Mouse (Mus musculus) neural tube, embryonic 15.5 days (tissue): ENCODE measurements around the gene Hipk4. TPM values are rescaled to one million over a fixed set of nuclear protein-coding genes. Genes with fewer than 3 reads are reported as not detected.
A peak's percentile ranks its signal among the peaks of the same experiment; 100 is the strongest.

Experiments used
- ATAC-seq: fragments of 200-750 bp; cut with Nextera tagmentation; 2 replicates; pipeline ENCODE4 v1.8.0; 2017; ENCODE audit warnings: mild to moderate bottlenecking, moderate TSS enrichment, moderate library complexity; ENCODE audit not compliant: low FRiP score
- H3K27ac ChIP-seq: fragments of 300-500 bp; sonication (generic); replicated peaks from 2 replicates; pipeline ENCODE4 v1.5.1; 2015; ENCODE audit warnings: mild to moderate bottlenecking, inconsistent platforms
- H3K27me3 ChIP-seq: fragments of 300-500 bp; sonication (generic); replicated peaks from 2 replicates; pipeline ENCODE4 v1.6.1; 2015; ENCODE audit warnings: inconsistent platforms
- H3K36me3 ChIP-seq: fragments of 300-500 bp; sonication (generic); 2 replicates; pipeline ENCODE4 v1.6.1; 2015; ENCODE audit warnings: inconsistent platforms
- H3K4me1 ChIP-seq: fragments of 300-500 bp; sonication (generic); 2 replicates; pipeline ENCODE4 v1.6.1; 2015; ENCODE audit warnings: inconsistent platforms
- H3K4me2 ChIP-seq: fragments of 300-500 bp; sonication (generic); 2 replicates; pipeline ENCODE4 v1.6.1; 2015; ENCODE audit warnings: inconsistent platforms, mild to moderate bottlenecking, moderate library complexity
- H3K4me3 ChIP-seq: fragments of 300-500 bp; sonication (generic); replicated peaks from 2 replicates; pipeline ENCODE4 v1.5.1; 2015; ENCODE audit warnings: mild to moderate bottlenecking, inconsistent platforms
- H3K9ac ChIP-seq: fragments of 300-500 bp; sonication (generic); replicated peaks from 2 replicates; pipeline ENCODE4 v1.6.1; 2015; ENCODE audit warnings: mild to moderate bottlenecking, inconsistent platforms
- H3K9me3 ChIP-seq: fragments of 300-500 bp; sonication (generic); replicated peaks from 2 replicates; pipeline ENCODE4 v1.6.1; 2016; ENCODE audit warnings: inconsistent platforms
- WGBS: fragments of 180-500 bp; shearing (Covaris S2); methylation state at CpG from one replicate; pipeline ENCODE4 v1.1.7; 2015; ENCODE audit warnings: mixed read lengths; 5-methylcytosine and 5-hydroxymethylcytosine counted together
- polyA plus RNA-seq: library from polyadenylated mRNA; unstranded; fragments of >200 nt; fragmentation: Nextera tagmentation; extraction: Ambion mirVana; gene quantifications from 2 replicates; pipeline ENCODE4 v1.2.1, GENCODE M21; 2015

Gene Hipk4
- polyA plus RNA-seq, 1 experiment from 2014 or later: 2.1 TPM

- H3K4me1 ChIP-seq: peaks cover 20% of the 10 kb centered on the region
- H3K27ac ChIP-seq: 0 out of 2 replicates have a peak overlapping the region, but pooled peaks have one; percentile 58
- H3K36me3 ChIP-seq: peaks cover 31% of the 10 kb centered on the region
- H3K4me3 ChIP-seq: peak overlapping the region; percentile 62
- H3K9me3 ChIP-seq: no peaks in the 10 kb centered on the region
- no peaks in the 10 kb centered on the region for H3K27me3 ChIP-seq
- no peak for ATAC-seq
- H3K9ac ChIP-seq: peak overlapping the region; percentile 74
- WGBS: 59% methylated on average over 5 of the region's 5 CpGs
- H3K4me2 ChIP-seq: peak overlapping the region; percentile 89
Measured at GRCm38 (mm10) chr7:27541922-27542321, 18.9 kb downstream of the Hipk4 start.

GRCm38 (mm10) chr7:27542392-27543033 is 19.4 kb downstream of the Hipk4 start:
- Histone ChIP-seq H3K4me1 (peaks cover 20% of the 10 kb centered on the region), H3K4me2 (peak overlapping the region; percentile 89), H3K27me3 (no peaks in the 10 kb centered on the region), H3K36me3 (peaks cover 25% of the 10 kb centered on the region), H3K27ac (peak overlapping the region; percentile 58), H3K4me3 (peak overlapping the region; percentile 62), H3K9me3 (no peaks in the 10 kb centered on the region), H3K9ac (peak overlapping the region; percentile 74)
- WGBS: 2% methylated on average over 30 of the region's 30 CpGs
- peak; percentile 95 for ATAC-seq

- Histone ChIP-seq H3K4me2 (peak overlapping the region; percentile 89), H3K27ac (peak overlapping the region; percentile 49; the same call in 1 of the 2 replicates), H3K9ac (peak overlapping the region; percentile 74), H3K4me1 (peaks cover 20% of the 10 kb centered on the region), H3K4me3 (peak overlapping the region; percentile 62), H3K27me3 (no peaks in the 10 kb centered on the region), H3K36me3 (peaks cover 19% of the 10 kb centered on the region), H3K9me3 (no peaks in the 10 kb centered on the region)
- peak; percentile 3; the same call in 1 of the 2 replicates for ATAC-seq
- WGBS: 56% methylated on average over 6 of the region's 6 CpGs
Measured at GRCm38 (mm10) chr7:27543065-27543464, 20.0 kb downstream of the Hipk4 start.

GRCm38 (mm10) chr7:27543851-27544250 is 20.8 kb downstream of the Hipk4 start:
- no peak overlapping the region for H3K4me2 ChIP-seq
- 85% methylated on average over 4 of the region's 4 CpGs for WGBS
- no peak overlapping the region for H3K9ac ChIP-seq

GRCm38 (mm10) chr7:27544675-27545370 is 21.8 kb downstream of the Hipk4 start:
- Histone ChIP-seq H3K4me3 (no peak overlapping the region), H3K4me1 (peaks cover 20% of the 10 kb centered on the region), H3K36me3 (peaks cover 8% of the 10 kb centered on the region), H3K27ac (no peak overlapping the region), H3K4me2 (no peak overlapping the region), H3K27me3 (no peaks in the 10 kb centered on the region), H3K9me3 (no peaks in the 10 kb centered on the region), H3K9ac (no peak overlapping the region)
- 83% methylated on average over 12 of the region's 12 CpGs for whole genome bisulfite sequencing
- no peak for ATAC-seq

More at GRCm38 (mm10) chr7:27543851-27544250, 20.8 kb downstream of the Hipk4 start:
- H3K27ac ChIP-seq: no peak overlapping the region
- no peak overlapping the region for H3K4me3 ChIP-seq
- no peaks in the 10 kb centered on the region for H3K27me3 ChIP-seq
- no peak for ATAC-seq
- H3K9me3 ChIP-seq: no peaks in the 10 kb centered on the region
- peaks cover 17% of the 10 kb centered on the region for H3K36me3 ChIP-seq
- H3K4me1 ChIP-seq: peaks cover 20% of the 10 kb centered on the region

- Histone ChIP-seq H3K9ac (no peak overlapping the region), H3K36me3 (no peaks in the 10 kb centered on the region)
- ATAC-seq: no peak
Measured at GRCm38 (mm10) chr7:27549597-27549996, 26.5 kb downstream of the Hipk4 start.

GRCm38 (mm10) chr7:27552070-27552469 is 29.0 kb downstream of the Hipk4 start:
- WGBS: 59% methylated on average over 5 of the region's 5 CpGs
- Histone ChIP-seq H3K27me3 (no peaks in the 10 kb centered on the region), H3K9me3 (no peaks in the 10 kb centered on the region), H3K36me3 (peaks cover 5% of the 10 kb centered on the region; the same call in 1 of the 2 replicates), H3K4me2 (peak overlapping the region; percentile 87), H3K9ac (peak overlapping the region; percentile 50), H3K4me1 (peaks cover 32% of the 10 kb centered on the region), H3K4me3 (peak overlapping the region; percentile 81), H3K27ac (0 out of 2 replicates have a peak overlapping the region, but pooled peaks have one; percentile 63)
- ATAC-seq: no peak

More at GRCm38 (mm10) chr7:27549597-27549996, 26.5 kb downstream of the Hipk4 start:
- H3K4me1 ChIP-seq: peaks cover 21% of the 10 kb centered on the region
- no peaks in the 10 kb centered on the region for H3K27me3 ChIP-seq
- H3K27ac ChIP-seq: no peak overlapping the region
- no peak overlapping the region for H3K4me2 ChIP-seq
- no peak overlapping the region for H3K4me3 ChIP-seq
- no peaks in the 10 kb centered on the region for H3K9me3 ChIP-seq
- WGBS: 82% methylated on average over 6 of the region's 6 CpGs

- Histone ChIP-seq H3K4me2 (peak within 1 kb of the TSS; percentile 87), H3K27ac (peak within 1 kb of the TSS; percentile 63; the same call in 1 of the 2 replicates), H3K36me3 (peaks cover 5% of the 10 kb centered on the region; the same call in 1 of the 2 replicates), H3K4me3 (peak within 1 kb of the TSS; percentile 81), H3K9ac (peak within 1 kb of the TSS; percentile 82), H3K27me3 (no peaks in the 10 kb centered on the region), H3K4me1 (peaks cover 32% of the 10 kb centered on the region), H3K9me3 (no peaks in the 10 kb centered on the region)
- WGBS: under 1% methylated on average over 41 of the region's 41 CpGs
- peak; percentile 99 for ATAC-seq
Measured at GRCm38 (mm10) chr7:27552931-27553513, 30.0 kb downstream of the Hipk4 start, which contains the start of the genes Pld3 and 2310022A10Rik. TSS of gene Pld3 (minus strand) at chr7:27553218. TSS of gene 2310022A10Rik (plus strand) at chr7:27553233.

- no peak for ATAC-seq
- Histone ChIP-seq H3K27me3 (no peaks in the 10 kb centered on the region), H3K27ac (no peak overlapping the region), H3K4me3 (no peak overlapping the region), H3K4me1 (0 out of 2 replicates have a peak, but pooled peaks cover 8% of the 10 kb centered on the region), H3K4me2 (no peak overlapping the region), H3K36me3 (peaks cover 66% of the 10 kb centered on the region), H3K9ac (no peak overlapping the region), H3K9me3 (no peaks in the 10 kb centered on the region)
- 80% methylated on average over 8 of the region's 8 CpGs for WGBS
Measured at GRCm38 (mm10) chr7:27560291-27560887, 37.3 kb downstream of the Hipk4 start.

- no peak overlapping the region for H3K9ac ChIP-seq
- H3K36me3 ChIP-seq: peaks cover 70% of the 10 kb centered on the region
- no peak overlapping the region for H3K27ac ChIP-seq
- no peak overlapping the region for H3K4me2 ChIP-seq
- 100% methylated on average over 1 of the region's 1 CpGs for WGBS
- no peak for ATAC-seq
- no peaks in the 10 kb centered on the region for H3K27me3 ChIP-seq
- H3K4me3 ChIP-seq: no peak overlapping the region
- no peaks in the 10 kb centered on the region for H3K9me3 ChIP-seq
- H3K4me1 ChIP-seq: 0 out of 2 replicates have a peak, but pooled peaks cover 6% of the 10 kb centered on the region
Measured at GRCm38 (mm10) chr7:27560978-27561377, 37.9 kb downstream of the Hipk4 start.

- H3K4me1 ChIP-seq: no peaks in the 10 kb centered on the region
- H3K27me3 ChIP-seq: no peaks in the 10 kb centered on the region
- WGBS: 79% methylated on average over 5 of the region's 5 CpGs
- H3K9me3 ChIP-seq: no peaks in the 10 kb centered on the region
- H3K9ac ChIP-seq: no peak overlapping the region
- ATAC-seq: no peak
- no peak overlapping the region for H3K4me2 ChIP-seq
- no peak overlapping the region for H3K4me3 ChIP-seq
- peaks cover 74% of the 10 kb centered on the region for H3K36me3 ChIP-seq
- H3K27ac ChIP-seq: no peak overlapping the region
Measured at GRCm38 (mm10) chr7:27569580-27570224, 46.6 kb downstream of the Hipk4 start.
